Mouse (Mus musculus): ENCODE measurements at regions not wholly inside any gene's neighbourhood (a gene's known extent, or its start where the extent isn't known, plus 50 kb on each side); places are given as distances from the start of the nearest gene placed in this dataset.

DNA sequence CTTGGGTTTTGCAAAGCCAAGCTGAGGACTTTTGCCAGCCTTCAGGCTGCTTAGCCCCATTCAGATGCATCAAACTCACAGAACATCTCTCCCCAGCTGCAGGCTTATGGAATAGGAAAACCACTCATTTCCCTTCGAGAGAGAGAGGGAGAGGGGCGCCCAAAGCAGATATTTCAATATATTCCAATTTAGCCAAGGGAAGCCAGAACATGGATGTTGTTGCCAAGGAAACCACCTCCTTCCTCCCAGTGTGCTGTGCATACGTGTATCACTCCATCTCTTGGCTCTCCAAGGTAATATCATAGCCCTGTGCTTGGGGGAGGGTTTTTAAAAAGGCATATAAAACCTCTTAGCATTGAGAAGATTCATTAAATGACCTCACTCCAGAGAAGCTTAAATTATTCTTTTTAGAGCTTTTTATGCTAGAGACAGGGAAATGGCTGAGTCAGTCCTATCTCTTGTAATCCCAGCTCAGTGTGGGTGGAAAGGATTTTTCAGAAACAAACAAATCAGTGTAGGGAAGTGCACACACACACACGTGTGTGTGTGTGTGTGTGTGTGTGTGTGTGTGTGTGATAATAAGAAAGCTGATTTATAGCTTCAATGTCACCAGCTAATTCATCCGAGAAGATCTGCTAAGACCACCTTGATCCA lies 245.1 kb downstream of the Rps24 start:
- DNase-seq (ENCODE audit: low spot score), result no peak

DNA sequence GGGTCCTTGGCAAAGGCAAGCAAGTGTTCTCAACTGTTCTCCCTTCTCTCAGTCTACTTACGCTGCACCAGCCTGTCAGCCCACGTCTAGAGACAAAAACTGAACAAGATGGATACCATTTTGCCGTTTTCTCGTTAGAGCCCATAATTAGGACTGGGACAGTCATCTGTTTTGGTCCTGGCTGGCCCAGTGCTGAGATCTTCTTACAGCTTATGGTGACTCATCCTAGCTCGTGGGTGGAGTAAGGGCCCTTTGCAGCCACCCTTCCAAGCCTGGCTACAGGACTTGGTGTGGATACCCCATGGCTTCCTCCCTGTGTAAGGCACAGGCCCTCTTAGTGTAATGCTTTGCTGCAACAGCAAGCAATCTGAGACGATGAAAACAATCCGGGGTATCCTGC lies 246.4 kb downstream of the Rps24 start:
- DNase-seq (ENCODE audit: low spot score), result no peak

DNA sequence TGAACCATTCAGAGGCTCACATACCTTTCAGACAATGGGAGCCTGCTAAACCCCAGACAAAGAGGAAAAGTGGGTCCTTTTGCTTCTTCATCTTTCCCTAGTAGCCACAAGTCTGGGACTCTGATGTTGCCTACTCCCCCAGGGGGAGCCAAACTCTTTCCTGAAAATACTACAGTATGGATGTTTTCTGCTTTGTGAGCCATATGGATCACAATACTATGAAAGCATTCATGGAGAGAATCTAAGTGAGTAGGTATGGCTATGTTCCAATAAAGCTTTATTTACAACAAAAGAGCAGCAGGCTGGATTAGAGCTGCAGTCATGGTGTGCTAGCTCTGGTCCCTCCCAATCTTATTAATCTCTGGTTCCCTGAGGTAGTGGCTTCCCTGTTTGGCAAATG lies 251.9 kb downstream of the Rps24 start:
- DNase-seq (ENCODE audit: low spot score), result peak; percentile 2

DNA sequence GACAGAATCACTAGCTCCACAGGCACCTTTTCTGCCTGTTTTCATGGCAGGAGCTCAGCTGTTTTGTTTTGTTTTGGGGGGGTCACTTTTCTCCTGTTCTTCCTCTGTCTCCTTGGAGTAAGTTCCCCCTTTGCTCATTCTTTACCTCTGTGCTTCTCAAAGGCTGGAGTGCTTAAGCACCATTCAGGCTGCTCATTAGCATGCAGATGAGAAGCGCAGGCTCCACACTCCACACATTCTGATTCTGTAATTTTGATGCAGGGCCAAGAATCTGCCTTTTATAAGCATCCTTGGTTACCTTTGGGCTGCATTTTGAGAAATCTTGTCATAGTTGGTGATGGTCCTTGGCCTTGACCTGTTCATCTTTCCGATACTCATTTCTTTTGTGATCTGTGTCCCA lies 257.5 kb downstream of the Rps24 start:
- DNase-seq (ENCODE audit: low spot score), result no peak

DNA sequence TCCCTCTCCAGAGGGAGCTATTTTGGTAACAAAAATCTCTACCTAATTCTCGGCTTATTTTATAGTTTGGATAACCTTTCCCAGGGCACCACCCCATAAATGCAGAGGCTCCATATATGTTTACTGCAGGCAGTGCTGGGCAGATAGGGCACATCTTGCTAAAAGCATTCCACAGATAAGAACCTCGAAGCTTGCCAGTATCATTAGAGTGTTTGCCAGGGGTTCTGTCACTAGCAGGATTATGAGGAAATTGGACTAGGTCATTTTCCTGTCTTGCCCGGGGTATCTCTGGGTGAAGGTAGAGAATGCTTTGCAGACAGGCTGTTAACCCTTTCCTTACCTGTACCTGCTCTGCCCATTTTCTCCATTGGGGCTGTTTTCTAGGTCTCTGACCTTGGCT lies 258.8 kb downstream of the Rps24 start:
- DNase-seq (ENCODE audit: low spot score), result peak; percentile 12

DNA sequence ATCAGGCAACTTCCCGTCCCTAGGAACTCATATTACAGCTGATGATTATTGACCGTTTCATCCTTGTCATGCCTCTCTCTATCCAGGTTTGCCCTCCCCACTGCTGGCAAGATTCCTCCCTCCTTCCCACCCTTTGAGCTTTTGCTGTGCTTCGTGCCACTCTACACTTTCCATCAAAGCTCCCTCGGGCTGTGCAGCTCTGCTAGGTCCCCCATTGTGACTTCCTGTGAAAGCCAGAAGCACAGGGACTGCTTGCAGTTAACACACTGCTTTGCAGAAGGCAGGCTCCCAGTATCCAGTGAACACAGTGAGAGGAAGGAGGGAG lies 260.5 kb downstream of the Rps24 start:
- DNase-seq (ENCODE audit: low spot score), result no peak

DNA sequence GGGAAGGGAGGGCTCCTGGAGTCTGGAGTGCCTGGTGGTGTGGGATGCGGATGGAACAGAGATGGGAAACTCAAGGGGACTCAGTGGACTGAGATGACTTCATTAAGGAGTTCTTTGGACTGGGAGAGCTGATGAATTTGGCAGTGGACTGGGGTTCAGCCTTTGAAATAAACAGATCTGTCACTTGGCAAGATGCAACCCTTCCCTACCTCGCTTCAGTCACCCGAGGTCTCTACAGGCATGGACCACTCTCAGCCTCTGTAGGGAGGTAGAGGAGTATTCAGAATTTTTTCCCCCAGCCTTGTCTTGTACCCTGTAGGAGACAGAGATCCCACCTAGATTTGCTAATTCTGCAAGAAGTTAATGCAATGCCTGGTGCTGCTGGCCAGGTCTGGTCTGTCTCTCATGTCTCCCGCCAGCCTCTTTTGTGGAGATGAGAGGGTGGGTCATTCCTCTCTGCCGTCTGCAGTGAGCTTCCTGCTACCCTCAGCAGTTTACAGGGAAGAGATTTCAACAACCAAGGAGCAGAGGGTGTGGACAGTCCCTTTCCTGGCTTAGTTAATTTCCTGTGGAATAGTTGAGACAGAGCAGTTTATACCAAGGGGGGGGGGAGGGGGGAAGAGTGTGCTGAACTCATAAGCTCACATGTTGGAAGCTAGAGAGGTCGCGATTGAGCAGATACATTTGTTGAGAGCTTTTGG lies 261.0 kb downstream of the Rps24 start:
- peak; percentile 2 for DNase-seq (ENCODE audit: low spot score)

DNA sequence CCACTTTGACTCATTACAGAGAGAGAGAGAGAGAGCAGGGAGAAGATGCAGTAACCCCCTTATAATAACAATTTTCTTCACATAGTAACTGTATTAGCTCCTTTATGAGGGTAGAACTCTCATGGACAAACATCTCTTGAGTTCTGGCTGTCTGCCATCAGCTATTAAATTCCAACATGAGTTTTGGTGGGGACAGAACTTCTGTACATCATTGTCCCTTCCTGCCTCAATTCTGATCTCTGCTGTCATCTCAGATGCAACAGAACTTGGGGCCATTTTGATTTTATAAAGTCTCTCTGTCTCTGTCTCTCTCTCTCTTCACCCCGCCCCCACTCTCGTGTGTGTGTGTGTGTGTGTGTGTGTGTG lies 261.6 kb downstream of the Rps24 start:
- DNase-seq (ENCODE audit: low spot score), result no peak

DNA sequence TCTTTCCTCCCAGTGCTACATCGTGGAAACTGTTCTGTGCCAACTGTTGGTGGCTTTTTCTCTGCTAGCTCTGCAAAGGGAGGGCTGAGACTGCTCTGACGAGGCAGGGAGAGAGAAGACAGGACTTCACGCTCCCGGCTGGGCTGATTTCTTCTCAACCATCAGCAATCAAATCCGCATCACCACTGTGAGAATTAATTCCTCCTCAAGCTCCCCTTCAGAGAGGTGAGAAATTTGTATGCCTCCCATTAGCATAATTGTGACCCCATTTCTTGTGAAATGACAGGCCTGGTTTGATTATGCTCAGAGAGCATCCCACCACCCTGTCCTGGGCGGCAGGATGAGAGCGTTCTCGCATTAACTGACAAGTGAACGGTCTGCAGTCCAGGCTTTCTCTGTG lies 262.4 kb downstream of the Rps24 start:
- no peak for DNase-seq (ENCODE audit: low spot score)

DNA sequence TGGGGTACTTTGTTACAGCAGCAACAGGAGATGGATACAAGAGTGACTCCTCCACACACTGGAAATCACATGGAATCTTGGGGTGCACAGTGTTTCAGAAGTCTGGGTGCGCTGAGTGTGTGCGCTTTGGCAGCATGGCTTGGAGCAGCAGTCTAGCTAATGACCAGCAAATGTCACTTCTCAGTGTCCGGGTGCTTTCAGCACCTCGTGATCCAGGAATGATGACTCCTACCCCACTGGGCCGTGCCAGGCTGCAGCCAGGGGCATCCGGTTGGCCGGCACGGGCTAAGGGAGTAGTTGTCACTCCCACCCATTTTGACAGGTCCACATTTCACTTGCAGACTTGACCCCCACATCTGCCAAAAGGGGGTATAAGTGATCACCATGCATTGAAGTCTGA lies 264.3 kb downstream of the Rps24 start:
- DNase-seq (ENCODE audit: low spot score), result no peak

DNA sequence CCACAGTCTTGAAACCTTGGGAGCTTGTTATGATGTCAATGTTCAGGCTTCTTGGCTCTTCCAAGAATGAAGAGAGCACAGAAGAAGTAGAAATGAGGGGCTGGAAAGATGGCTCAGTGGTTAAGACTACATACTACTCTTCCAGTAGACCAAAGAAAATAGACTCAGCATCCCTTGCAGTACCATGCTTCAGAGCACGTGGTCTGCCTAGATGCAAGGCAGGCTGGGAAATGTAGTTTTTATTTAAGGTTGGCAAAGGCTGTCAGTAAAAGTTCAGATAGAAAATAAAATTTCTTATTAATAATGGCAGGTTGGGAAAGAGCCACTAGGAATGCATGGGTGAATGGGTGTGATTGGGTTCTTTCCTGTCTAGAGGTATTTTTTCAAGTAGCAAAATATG lies 267.8 kb downstream of the Rps24 start:
- DNase-seq (ENCODE audit: low spot score), result no peak

DNA sequence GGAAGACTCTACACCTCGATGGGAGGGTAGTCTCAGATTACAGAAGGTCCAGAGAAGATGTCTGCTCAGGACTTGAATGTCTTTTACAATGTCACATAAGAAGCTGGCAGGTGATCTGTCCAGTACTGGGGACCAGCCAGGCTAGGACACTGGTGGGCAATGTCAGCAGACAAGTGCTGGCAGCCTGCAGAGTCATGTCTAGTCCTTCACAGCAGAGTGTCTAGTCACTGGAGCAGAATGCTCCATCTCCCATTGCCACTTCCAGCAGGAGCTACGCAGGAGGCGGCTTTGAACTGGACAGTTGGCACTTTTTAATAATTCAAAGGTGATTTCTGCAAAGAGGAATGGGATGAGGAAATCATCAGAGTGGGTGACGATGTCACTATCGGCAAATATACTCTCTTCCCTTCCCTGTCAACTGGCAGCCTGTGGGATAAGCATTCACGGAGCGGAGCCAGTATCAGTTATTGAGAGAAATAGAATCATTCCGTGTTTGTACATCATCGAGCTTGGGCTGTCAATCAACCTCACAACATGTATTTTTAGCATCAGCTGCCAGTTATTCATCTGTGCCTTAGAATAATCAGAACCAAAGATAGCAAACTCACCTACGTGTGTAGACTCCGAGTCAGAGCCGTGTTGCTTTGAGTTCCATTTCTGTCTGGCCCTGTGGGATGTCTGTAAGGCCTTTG lies 268.6 kb downstream of the Rps24 start:
- DNase-seq (ENCODE audit: low spot score), result no peak

DNA sequence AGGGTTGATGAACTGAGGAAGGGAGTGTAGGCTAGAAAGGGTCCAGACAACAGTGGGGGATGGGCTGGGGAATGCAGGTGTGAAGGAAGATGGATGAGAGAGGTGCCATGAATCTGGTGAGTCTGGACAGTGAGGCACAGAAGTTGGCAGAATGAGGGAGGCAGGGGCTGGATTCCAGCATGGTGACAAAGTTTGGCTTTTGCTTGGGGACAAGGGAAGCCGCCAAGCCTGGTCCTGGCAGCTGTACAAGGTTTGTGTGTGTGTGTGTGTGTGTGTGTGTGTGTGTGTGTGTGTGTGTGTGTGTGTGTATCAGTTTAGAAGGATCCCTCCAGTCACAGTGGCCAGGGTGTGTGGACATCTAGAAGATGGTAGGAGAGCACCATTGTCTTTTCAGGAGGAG lies 270.4 kb downstream of the Rps24 start:
- DNase-seq (ENCODE audit: low spot score), result peak; percentile 5

DNA sequence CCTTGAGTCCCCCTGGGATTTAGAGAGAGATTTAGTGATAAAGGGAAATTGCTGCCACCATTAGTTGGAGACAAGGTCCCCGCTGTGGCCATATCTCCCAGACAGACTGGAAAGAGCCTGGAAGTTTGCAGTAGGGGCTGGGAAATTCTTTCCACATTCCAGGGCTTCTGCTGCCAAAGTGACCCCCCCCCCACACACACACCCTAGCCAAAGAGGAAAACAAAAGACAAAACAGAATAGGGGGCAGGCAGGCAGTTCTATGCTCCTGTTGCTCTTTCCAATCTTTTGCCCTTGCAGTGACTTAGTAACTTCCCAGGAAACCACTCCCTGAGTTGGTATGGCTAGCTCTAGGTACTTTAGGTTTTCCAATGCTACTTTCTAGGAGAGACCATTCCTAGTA lies 270.9 kb downstream of the Rps24 start:
- DNase-seq (ENCODE audit: low spot score), result no peak

DNA sequence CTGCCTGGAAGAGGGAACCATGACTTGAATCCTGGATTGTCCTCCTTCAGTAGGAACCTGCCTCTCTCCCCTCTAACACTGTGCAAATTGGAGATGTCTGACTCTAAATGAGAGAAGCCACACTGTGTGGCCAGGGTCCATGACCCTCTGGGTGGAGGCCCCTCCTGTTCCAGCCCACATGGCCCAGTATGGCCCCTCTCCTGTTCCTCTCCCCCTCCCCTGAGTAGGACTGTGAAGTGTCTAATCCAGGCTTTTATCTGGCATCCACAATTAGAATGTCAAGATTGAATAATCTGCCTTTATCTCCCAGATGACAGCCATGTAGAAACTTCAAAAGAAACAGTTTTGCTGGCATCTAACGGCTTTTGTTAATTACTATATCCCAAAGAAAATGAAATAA lies 274.0 kb downstream of the Rps24 start:
- no peak for DNase-seq (ENCODE audit: low spot score)

DNA sequence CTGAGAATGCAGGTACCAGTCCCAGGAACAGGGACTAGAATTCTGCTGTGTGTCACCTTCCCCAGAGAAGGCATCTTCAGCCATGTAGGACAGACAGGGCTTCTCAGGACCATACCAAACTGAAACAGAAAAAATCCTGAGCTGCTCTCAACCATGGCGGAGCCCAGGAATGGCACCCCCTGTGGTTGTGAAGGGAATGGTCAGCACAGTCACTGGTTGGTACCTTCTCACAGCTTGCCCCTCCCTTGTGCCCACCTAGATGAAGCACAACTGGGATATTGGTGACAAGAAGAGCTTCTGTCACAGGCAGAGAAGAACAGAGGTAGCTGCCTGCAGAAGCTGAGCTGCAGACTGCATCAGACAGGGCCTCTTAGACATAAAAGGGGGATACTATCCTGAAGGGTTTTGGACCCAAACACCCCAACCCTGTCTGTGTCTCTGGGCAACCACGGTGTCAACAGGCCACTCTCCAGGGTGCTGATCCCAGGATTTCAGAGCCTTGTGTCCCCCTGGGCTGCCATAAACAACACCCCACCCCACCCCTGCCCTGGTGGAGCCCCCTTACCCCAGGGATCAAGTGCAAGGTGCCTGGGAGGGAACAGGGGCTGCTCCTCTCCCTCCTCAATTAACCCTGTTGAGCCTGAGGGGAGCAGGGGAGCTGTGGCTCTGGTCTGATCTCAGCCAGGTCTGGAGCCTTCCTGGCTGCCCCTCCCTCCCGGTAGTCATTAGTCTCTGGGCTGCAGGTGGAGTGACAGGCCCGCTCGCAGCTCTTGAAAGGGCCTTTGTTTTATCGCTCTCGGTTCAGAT lies 275.7 kb downstream of the Rps24 start:
- DNase-seq (ENCODE audit: low spot score), result no peak

DNA sequence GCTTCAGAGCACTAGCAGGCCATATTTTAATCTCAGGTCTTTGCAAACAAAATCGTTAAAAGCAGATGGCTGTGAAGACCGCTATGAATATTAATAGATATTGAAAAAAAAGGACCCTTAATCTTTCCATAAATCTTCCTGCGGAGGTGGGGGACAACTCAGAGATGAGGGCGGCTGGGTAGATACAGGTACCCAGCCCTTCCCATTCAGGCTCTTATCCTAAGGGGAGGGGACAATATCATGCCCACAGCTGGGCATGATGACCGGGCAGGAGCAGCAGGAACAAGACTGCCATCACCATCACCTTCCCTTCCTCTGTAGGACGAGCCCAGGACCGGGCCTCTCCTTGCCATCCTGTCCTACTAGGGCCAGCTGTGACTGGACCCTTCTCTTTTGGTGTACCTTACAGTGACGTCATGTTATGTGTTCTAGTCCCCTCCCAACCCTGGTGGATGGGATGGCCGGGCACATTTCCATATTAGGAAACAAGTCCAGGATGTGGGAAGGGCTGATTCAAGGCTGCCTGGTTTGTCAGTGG lies 276.4 kb downstream of the Rps24 start:
- DNase-seq (ENCODE audit: low spot score), result no peak

DNA sequence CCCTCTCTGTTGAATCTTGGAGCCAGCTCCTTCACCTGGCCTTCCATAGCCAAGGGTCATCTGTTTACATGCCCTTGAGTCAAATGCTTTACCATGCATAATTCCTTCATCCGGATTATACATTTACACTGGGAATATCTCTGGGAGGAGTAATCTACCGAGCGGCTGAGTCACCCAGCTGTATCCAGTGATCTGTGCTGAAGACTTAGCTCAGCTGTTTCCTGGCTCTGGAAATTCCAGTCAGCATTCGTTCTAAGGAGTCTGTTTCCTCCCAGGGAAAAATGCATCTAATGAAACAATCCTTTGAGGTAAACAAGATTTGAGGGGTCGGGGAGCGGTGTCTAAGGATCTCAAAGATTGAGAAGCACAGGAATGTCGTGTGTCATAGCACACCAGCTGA lies 276.9 kb downstream of the Rps24 start:
- no peak for DNase-seq (ENCODE audit: low spot score)

DNA sequence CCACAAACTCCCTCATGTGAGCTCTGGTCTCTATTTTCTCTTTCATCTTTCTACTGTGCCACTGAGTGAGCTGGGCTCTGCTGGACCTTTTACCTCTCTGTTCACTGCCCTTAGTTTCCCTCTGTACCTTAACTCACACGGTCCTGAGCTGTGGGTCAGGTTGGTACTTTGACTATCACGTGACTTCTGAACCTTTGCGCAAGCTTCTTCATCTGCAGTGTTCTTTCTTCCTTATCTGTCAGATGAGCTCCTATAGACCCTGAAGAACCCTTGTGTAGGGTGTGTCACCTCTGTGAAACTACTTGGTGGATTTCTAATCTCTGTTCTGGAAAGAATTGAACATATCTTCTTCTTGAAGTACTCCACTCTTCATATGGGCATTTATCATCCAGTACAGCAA lies 279.3 kb downstream of the Rps24 start:
- DNase-seq (ENCODE audit: low spot score), result no peak

DNA sequence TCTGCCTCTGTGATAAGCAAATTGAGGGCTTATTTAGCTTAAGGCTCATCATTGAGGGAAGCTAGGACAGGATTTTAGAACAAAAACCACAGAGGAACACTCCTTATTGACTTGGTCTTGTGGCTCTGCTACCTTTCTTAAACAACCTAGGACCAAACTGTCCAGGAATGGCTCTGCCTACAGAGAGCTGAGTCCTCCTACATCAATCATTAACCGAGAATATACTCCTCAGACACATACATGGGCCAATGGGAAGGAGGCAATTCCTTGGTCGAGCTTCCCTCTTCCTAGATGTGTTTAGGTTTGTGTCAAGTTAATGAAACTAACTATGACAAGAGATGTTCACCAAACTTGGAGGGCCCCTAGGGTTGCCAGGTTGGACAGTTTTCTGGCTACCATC lies 279.8 kb downstream of the Rps24 start:
- no peak for DNase-seq (ENCODE audit: low spot score)

DNA sequence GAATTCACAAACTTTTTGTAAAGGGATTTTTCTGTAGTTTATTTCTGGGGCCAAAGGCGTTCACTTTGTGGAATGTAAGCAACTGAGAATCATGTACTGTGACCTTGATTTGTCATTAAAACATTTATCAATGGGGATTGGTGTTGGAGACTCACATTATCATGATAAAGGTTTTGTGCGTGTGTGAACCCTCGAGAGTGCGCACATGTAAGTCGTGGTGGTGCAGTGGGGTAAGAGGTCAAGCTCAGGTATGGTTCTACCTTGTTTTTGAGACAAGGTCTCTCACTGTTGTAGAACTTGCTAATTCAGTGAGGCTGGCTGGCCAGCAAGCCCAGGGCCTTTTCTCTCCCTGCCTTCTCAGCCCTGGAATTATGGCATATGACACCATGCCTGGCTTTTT lies 280.4 kb downstream of the Rps24 start:
- no peak for DNase-seq (ENCODE audit: low spot score)

DNA sequence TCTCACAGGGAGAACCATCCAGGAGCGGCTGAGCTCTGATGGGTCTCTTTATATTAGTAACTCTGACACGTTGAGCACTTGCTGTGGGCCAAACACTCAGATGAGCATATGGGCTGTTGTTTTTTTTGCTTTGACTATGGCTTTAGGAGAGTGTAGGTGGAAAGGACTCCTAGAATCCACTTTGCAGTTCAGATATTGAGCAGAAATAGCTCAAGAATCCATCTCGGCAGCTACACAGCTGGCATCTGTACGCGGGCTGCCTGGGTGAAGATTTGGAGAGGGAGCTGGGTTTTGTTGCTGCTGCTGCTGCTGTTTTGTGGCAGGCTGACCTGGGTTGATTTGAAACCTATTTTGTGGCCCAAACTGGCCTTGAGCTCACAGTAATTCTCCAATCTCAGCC lies 281.0 kb downstream of the Rps24 start:
- no peak for DNase-seq (ENCODE audit: low spot score)

DNA sequence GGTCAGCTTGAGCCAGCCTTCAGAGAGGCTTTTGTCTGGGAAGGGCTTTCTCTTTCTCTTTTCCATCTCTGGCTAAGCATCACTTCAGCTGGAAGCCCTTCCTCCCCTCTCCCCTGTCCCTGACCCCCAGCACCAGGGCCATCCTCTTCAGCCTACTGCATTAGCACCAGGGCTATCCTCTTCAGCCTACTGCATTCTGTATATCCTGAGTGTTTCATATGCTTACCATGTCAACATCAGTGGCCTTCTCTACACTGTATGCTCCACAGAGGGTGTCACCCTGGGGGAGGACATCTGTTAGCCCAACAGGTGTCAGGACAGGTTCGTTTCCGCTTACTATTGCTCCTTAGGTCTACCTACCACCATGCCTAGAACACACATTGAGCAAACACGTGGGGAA lies 282.5 kb downstream of the Rps24 start:
- DNase-seq (ENCODE audit: low spot score), result no peak

All from adipocyte (in vitro differentiated cells).